Mouse (Mus musculus) myocyte (in vitro differentiated cells): ENCODE measurements at regions not wholly inside any gene's neighbourhood (a gene's known extent, or its start where the extent isn't known, plus 50 kb on each side); places are given as distances from the start of the nearest gene placed in this dataset.

Experiments
- H3K27me3 ChIP-seq: one replicate; pipeline ENCODE4 v1.6.1; 2011; ENCODE audit not compliant: control insufficient read depth, insufficient read depth, insufficient read length
- H3K36me3 ChIP-seq: one replicate; pipeline ENCODE4 v1.6.1; 2011; ENCODE audit not compliant: control insufficient read depth, insufficient read depth
- H3K4me2 ChIP-seq: one replicate; pipeline ENCODE4 v1.6.1; 2011; ENCODE audit warnings: low read depth, control low read depth
- H3K4me3 ChIP-seq: one replicate; pipeline ENCODE4 v1.5.1; 2011; ENCODE audit warnings: mild to moderate bottlenecking, control low read depth, moderate library complexity
- H3K79me2 ChIP-seq: one replicate; pipeline ENCODE4 v1.6.1; 2011; ENCODE audit not compliant: control insufficient read depth, insufficient read depth
- H3ac ChIP-seq: one replicate; pipeline ENCODE4 v1.6.1; 2011; ENCODE audit not compliant: control insufficient read depth, insufficient read length
- CEBPB ChIP-seq: IDR thresholded peaks from 2 replicates; pipeline ENCODE4 v1.6.1; 2011; ENCODE audit warnings: mild to moderate bottlenecking, moderate library complexity; ENCODE audit not compliant: poor library complexity, insufficient read depth, severe bottlenecking
- E2F4 ChIP-seq: IDR thresholded peaks from one replicate; pipeline ENCODE4 v1.6.1; 2011; ENCODE audit warnings: mild to moderate bottlenecking, control low read depth, moderate library complexity; ENCODE audit not compliant: insufficient read depth
- MAX ChIP-seq: IDR thresholded peaks from one replicate; pipeline ENCODE4 v1.6.1; 2011; ENCODE audit warnings: low read depth, mild to moderate bottlenecking, control low read depth
- MYOD1 ChIP-seq, 3 experiments: IDR thresholded peaks; one replicate each; pipeline ENCODE4 v1.6.1; 2011; ENCODE audit warnings: control low read depth in 2 of 3, low read depth in 2 of 3, mild to moderate bottlenecking in 2 of 3, moderate library complexity in 1 of 3; ENCODE audit not compliant: insufficient read length in 2 of 3, control insufficient read depth in 1 of 3
- MYOG ChIP-seq, 3 experiments: IDR thresholded peaks; one replicate each; pipeline ENCODE4 v1.6.1; 2011; ENCODE audit warnings: control low read depth in 2 of 3, low read depth in 2 of 3, mild to moderate bottlenecking in 2 of 3; ENCODE audit not compliant: insufficient read length in 2 of 3, control insufficient read depth in 1 of 3, insufficient read depth in 1 of 3
- POLR2A ChIP-seq: IDR thresholded peaks from one replicate; pipeline ENCODE4 v1.6.1; 2011; ENCODE audit warnings: low read depth, mild to moderate bottlenecking, control low read depth, moderate library complexity; ENCODE audit not compliant: insufficient read length
- POLR2AphosphoS2 ChIP-seq: IDR thresholded peaks from one replicate; pipeline ENCODE4 v1.6.1; 2011; ENCODE audit warnings: low read depth, control low read depth; ENCODE audit not compliant: insufficient read length
- REST ChIP-seq: IDR thresholded peaks from one replicate; pipeline ENCODE4 v1.6.1; 2011; ENCODE audit warnings: mild to moderate bottlenecking, control low read depth, moderate library complexity; ENCODE audit not compliant: insufficient read depth, insufficient read length
- SRF ChIP-seq: IDR thresholded peaks from one replicate; pipeline ENCODE4 v1.6.1; 2011; ENCODE audit warnings: low read depth; ENCODE audit not compliant: control insufficient read depth, insufficient read length
- TCF12 ChIP-seq: IDR thresholded peaks from one replicate; pipeline ENCODE4 v1.6.1; 2011; ENCODE audit warnings: mild to moderate bottlenecking, control low read depth; ENCODE audit not compliant: poor library complexity, insufficient read depth, severe bottlenecking
- TCF3 ChIP-seq: IDR thresholded peaks from one replicate; pipeline ENCODE4 v1.6.1; 2011; ENCODE audit warnings: low read depth, control low read depth; ENCODE audit not compliant: insufficient read length
- USF1 ChIP-seq: IDR thresholded peaks from one replicate; pipeline ENCODE4 v1.6.1; 2011; ENCODE audit warnings: low read depth, mild to moderate bottlenecking, control low read depth, moderate library complexity

DNA sequence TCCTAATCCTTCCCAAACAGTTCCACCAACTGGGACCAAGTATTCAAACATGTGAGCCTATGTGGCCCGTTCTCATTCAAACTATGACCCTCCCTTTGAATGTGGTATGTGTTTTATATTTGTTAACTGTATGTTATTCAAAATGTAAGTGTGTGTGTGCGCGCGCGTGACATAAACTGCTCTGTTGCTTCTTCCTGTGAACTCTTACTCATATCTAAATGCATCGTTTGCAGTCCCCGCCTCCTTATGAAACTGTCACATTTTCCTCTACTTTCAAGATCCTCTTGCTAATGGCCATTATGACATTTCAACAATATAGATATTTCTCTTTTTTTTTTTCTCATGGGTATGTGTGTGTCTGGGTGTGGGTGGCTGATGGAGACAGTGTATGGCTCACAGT is 84.3 kb upstream of the Ado start:
- TF ChIP-seq POLR2A (no peak), MYOG (IDR thresholded peaks at IDR 0.05; ENCODE audit: control insufficient read depth in 1 of 3, insufficient read depth in 1 of 3, insufficient read length in 2 of 3, low read depth in 2 of 3) (no peak), REST (no peak)
- Histone ChIP-seq H3K27me3 (no peaks in the 10 kb centered on the region), H3K4me3 (no peak overlapping the region), H3K4me2 (no peak overlapping the region), H3ac (no peak overlapping the region), H3K79me2 (no peaks in the 10 kb centered on the region), H3K36me3 (no peaks in the 10 kb centered on the region)

DNA sequence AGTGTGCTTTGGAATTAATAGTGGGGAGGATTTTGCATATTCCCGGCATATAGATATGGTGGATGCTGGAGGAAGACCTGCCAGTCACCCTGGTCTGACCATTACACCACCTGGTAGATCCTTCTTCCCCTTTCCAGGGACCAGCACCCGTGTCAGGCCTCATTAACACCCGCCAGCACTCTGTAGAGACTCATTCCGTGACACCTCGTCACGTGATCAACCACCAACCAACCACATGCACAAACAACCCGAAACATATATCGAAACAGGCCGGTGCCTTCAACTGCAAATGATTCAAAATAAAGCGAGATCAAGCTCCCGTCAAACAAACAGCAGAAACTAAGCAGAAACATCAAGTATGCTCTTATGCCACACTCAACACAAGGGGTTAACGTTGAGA is 74.6 kb upstream of the Ado start:
- H3K4me2 ChIP-seq, result no peak overlapping the region
- H3ac ChIP-seq, result no peak overlapping the region
- H3K4me3 ChIP-seq, result no peak overlapping the region
- H3K79me2 ChIP-seq, result no peaks in the 10 kb centered on the region
- H3K36me3 ChIP-seq, result no peaks in the 10 kb centered on the region
- H3K27me3 ChIP-seq, result no peaks in the 10 kb centered on the region
- no peak for TF ChIP-seq POLR2A

DNA sequence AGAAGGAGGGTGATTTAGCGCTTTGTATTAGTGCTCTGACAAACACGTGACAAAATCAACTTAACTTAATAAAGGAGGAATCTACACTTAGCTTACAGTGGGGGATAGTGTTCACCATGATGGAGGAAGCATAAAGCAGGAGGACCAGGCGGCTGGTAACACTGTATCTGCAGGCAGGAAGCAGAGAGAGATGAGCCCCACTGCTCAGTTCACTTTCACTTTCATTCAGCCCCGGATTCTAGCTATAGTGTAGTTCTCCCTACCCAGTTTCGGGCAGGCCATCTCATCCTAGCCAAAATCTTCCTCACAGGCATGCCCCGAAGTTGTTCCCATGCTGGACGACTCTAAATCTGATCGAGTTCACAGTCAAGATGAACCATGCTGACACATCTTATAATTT is 71.3 kb upstream of the Ado start:
- Histone ChIP-seq H3ac (no peak overlapping the region), H3K4me3 (no peak overlapping the region), H3K36me3 (no peaks in the 10 kb centered on the region), H3K27me3 (no peaks in the 10 kb centered on the region), H3K79me2 (no peaks in the 10 kb centered on the region), H3K4me2 (peak overlapping the region; percentile 24)
- TF ChIP-seq REST, result no peak

DNA sequence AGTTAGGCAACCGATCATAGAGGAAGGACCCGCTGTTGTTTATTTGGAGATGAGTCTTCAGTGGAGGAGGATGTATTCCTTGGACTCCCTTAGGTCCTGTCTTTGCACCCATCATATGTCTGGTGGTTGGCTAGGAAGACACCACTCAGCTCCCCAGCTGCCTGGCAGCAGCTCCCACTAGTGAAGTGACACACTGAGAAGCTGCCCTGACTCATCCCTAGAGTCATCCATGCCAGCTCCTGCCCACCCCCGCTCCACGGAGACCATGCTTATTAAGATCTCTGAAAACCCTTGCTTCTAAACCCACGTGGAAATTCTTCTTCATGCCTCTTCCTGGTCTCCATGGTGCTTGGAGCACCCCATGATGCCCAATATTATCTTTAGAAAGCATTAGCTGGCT is 69.4 kb upstream of the Ado start:
- Histone ChIP-seq H3K4me2 (no peak overlapping the region), H3K4me3 (no peak overlapping the region), H3K79me2 (no peaks in the 10 kb centered on the region), H3K27me3 (no peaks in the 10 kb centered on the region), H3K36me3 (no peaks in the 10 kb centered on the region), H3ac (no peak overlapping the region)
- TF ChIP-seq SRF (no peak), CEBPB (no peak)

DNA sequence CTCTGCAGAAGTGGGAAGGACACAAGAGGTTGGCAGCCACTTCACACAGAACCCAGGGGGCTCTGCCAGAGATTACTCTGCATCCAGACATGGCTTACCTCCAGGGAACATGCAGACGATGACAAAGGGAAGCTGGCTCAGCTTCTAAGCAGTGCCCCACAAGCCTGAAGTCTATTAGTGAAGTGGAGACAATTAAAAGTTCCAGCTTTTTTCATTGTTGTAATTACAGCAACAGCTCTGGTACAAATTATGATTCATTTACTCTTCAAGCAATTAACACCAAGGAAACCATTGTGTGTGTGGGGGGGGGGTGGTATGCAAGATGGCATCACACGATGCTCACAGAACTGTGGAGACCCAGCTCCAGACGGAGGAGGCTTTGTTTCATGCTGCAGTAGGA is 66.3 kb upstream of the Ado start:
- Histone ChIP-seq H3ac (no peak overlapping the region), H3K79me2 (no peaks in the 10 kb centered on the region), H3K4me2 (no peak overlapping the region), H3K36me3 (no peaks in the 10 kb centered on the region), H3K27me3 (no peaks in the 10 kb centered on the region), H3K4me3 (no peak overlapping the region)
- TF ChIP-seq CEBPB (no peak), REST (no peak), TCF3 (no peak)

DNA sequence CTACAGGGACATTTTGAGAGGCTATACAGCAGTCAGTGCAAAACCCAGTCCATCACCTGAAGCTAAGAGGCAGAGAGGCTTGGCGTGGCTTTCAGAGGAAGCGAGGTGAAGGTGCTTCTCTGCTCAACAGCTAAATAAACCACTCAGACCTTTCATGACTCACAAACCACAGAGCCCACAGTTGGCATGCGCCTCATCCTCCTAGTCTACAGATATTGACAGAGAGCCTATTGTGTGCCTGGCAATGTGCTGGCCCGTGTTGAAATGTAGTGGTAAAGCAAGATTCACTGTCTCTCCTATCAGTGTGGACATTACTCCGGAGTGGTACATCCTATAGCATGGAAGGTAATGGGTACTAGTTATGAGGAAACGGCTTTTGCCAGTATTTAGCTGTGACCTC is 61.9 kb upstream of the Ado start:
- Histone ChIP-seq H3K4me2 (peak overlapping the region; percentile 53), H3ac (no peak overlapping the region), H3K27me3 (no peaks in the 10 kb centered on the region), H3K36me3 (no peaks in the 10 kb centered on the region), H3K79me2 (no peaks in the 10 kb centered on the region), H3K4me3 (no peak overlapping the region)
- no peak for TF ChIP-seq REST
- TF ChIP-seq USF1, result no peak
- TF ChIP-seq CEBPB, result 0 out of 2 replicates have a peak, but pooled peaks have one; percentile 14
- no peak for TF ChIP-seq POLR2AphosphoS2
- TF ChIP-seq MAX, result no peak
- peak in 2 of 3 experiments; percentile 48 to 52 for TF ChIP-seq MYOD1 (IDR thresholded peaks at IDR 0.05; ENCODE audit: control insufficient read depth in 1 of 3, insufficient read length in 2 of 3, low read depth in 2 of 3)
- no peak for TF ChIP-seq TCF12
- no peak for TF ChIP-seq SRF

DNA sequence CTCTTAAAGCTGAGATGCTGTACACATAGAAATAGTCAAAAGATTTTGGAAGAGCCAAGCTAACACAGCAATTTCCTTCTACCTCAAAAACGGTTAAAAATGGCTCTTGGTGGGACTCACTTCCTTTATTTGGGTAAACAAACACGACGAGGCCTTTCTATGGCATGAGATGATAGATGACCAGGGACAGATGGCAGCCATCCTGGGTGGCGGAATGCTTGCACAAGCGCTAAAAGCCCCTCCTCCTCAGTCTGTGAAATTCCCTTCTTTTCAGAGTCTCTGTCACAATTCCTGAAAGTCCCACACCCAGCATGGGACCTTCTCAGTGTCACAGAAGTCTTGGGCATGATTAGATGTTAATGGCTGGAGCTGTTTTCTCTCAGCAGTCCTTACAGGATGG is 59.3 kb upstream of the Ado start:
- Histone ChIP-seq H3K79me2 (no peaks in the 10 kb centered on the region), H3K4me3 (no peak overlapping the region), H3K36me3 (no peaks in the 10 kb centered on the region), H3ac (no peak overlapping the region), H3K4me2 (peak overlapping the region; percentile 86), H3K27me3 (no peaks in the 10 kb centered on the region)
- peak; percentile 80 for TF ChIP-seq CEBPB
- TF ChIP-seq REST, result no peak
- peak; percentile 26 for TF ChIP-seq TCF12
- peak in 2 of 3 experiments; percentile 75 to 90 for TF ChIP-seq MYOD1 (IDR thresholded peaks at IDR 0.05; ENCODE audit: control insufficient read depth in 1 of 3, insufficient read length in 2 of 3, low read depth in 2 of 3)
- peak in 1 of 3 experiments; percentile 12 for TF ChIP-seq MYOG (IDR thresholded peaks at IDR 0.05; ENCODE audit: control insufficient read depth in 1 of 3, insufficient read depth in 1 of 3, insufficient read length in 2 of 3, low read depth in 2 of 3)
- TF ChIP-seq TCF3, result peak; percentile 24
- TF ChIP-seq E2F4, result no peak
- TF ChIP-seq POLR2A, result no peak
